Mouse (Mus musculus): Measurements from ENCODE around the gene Arhgap10.

GRCm38 (mm10) chr8:77288065-77288464, 229.7 kb downstream of the Arhgap10 start:
- no peak for TF ChIP-seq CTCF (IDR thresholded peaks at IDR 0.05; ENCODE audit: extremely low read depth, insufficient read depth, low read length)
- TF ChIP-seq POLR2A (IDR thresholded peaks at IDR 0.05; ENCODE audit: extremely low read depth, insufficient read depth, low read length), result no peak
